Mouse (Mus musculus): ENCODE data around the gene Rad51b. TPM values are rescaled to one million over a fixed set of nuclear protein-coding genes. Genes with fewer than 3 reads are reported as not detected.

The Rad51b gene
- polyA plus RNA-seq, 1 experiment = 13.8 TPM

- no peak overlapping the region for H3K4me3 ChIP-seq (ENCODE audit: low read depth, low read length)
- H3K27ac ChIP-seq (ENCODE audit: insufficient read depth, low read length) = no peak overlapping the region
- H3K9me3 ChIP-seq (replicated peaks; ENCODE audit: control insufficient read depth, insufficient read depth, low read length, poor library complexity, severe bottlenecking) = no peaks in the 10 kb centered on the region
- no peaks in the 10 kb centered on the region for H3K4me1 ChIP-seq (ENCODE audit: control insufficient read depth, insufficient read depth, low read length)
- H3K27me3 ChIP-seq (ENCODE audit: control insufficient read depth, insufficient read depth, low read length, poor library complexity, severe bottlenecking) = no peaks in the 10 kb centered on the region
- no peak overlapping the region for H3K9ac ChIP-seq (ENCODE audit: low read depth, poor library complexity, severe bottlenecking)
- H3K36me3 ChIP-seq (ENCODE audit: control insufficient read depth, insufficient read depth, low read length, poor library complexity, severe bottlenecking) = no peaks in the 10 kb centered on the region
- TF ChIP-seq POLR2A (IDR thresholded peaks at IDR 0.05; ENCODE audit: insufficient read depth, low read length) (no peak), CTCF (IDR thresholded peaks at IDR 0.05; ENCODE audit: low read depth, low read length) (no peak), EP300 (IDR thresholded peaks at IDR 0.05; ENCODE audit: insufficient read depth, low read depth, low read length) (no peak)
These were observed 278.0 kb downstream of the Rad51b start for GRCm38 (mm10) chr12:79575041-79575541.

GRCm38 (mm10) chr12:79577525-79577924 is 280.4 kb downstream of the Rad51b start:
- Histone ChIP-seq H3K9ac (ENCODE audit: low read depth, poor library complexity, severe bottlenecking) (no peak overlapping the region), H3K4me1 (ENCODE audit: control insufficient read depth, insufficient read depth, low read length) (no peaks in the 10 kb centered on the region), H3K27ac (ENCODE audit: insufficient read depth, low read length) (no peak overlapping the region), H3K36me3 (ENCODE audit: control insufficient read depth, insufficient read depth, low read length, poor library complexity, severe bottlenecking) (no peaks in the 10 kb centered on the region), H3K4me3 (ENCODE audit: low read depth, low read length) (no peak overlapping the region), H3K27me3 (ENCODE audit: control insufficient read depth, insufficient read depth, low read length, poor library complexity, severe bottlenecking) (no peaks in the 10 kb centered on the region), H3K9me3 (replicated peaks; ENCODE audit: control insufficient read depth, insufficient read depth, low read length, poor library complexity, severe bottlenecking) (no peaks in the 10 kb centered on the region)
- TF ChIP-seq POLR2A (IDR thresholded peaks at IDR 0.05; ENCODE audit: insufficient read depth, low read length) = no peak
- no peak for TF ChIP-seq EP300 (IDR thresholded peaks at IDR 0.05; ENCODE audit: insufficient read depth, low read depth, low read length)
- no peak for TF ChIP-seq CTCF (IDR thresholded peaks at IDR 0.05; ENCODE audit: low read depth, low read length)

DNA sequence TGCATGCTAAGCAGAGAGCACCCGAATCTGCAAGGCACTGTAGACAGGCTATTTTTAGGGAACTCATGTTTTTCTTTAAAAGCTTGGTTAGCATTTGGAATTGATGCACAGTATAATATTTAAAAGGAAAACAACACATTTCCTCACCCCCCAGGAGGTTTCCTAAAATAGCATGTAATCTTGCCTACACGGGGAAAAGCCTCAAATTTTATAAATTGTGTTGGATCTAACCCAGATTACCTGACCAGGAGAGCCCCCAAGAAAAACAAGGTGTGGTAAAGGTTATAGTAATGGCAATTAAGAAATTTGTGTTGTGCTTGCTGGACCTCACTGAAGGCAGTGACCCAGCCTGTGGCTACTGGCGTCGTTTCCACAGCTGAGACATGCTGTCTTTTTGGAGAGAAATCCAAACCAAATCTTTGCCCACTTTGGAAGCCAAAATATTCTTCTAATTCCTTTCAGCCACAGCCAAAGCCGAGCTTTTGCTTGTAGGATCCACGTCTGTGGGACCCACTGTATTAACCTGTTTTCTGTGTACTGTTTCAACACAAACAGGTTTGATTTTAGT is 282.0 kb downstream of the Rad51b start:
- no peak for TF ChIP-seq EP300 (IDR thresholded peaks at IDR 0.05; ENCODE audit: insufficient read depth, low read depth, low read length)
- TF ChIP-seq CTCF (IDR thresholded peaks at IDR 0.05; ENCODE audit: low read depth, low read length) = no peak
- TF ChIP-seq POLR2A (IDR thresholded peaks at IDR 0.05; ENCODE audit: insufficient read depth, low read length) = no peak
- Histone ChIP-seq H3K9ac (ENCODE audit: low read depth, poor library complexity, severe bottlenecking) (no peak overlapping the region), H3K27ac (ENCODE audit: insufficient read depth, low read length) (no peak overlapping the region), H3K9me3 (replicated peaks; ENCODE audit: control insufficient read depth, insufficient read depth, low read length, poor library complexity, severe bottlenecking) (no peaks in the 10 kb centered on the region), H3K27me3 (ENCODE audit: control insufficient read depth, insufficient read depth, low read length, poor library complexity, severe bottlenecking) (no peaks in the 10 kb centered on the region), H3K4me3 (ENCODE audit: low read depth, low read length) (no peak overlapping the region), H3K36me3 (ENCODE audit: control insufficient read depth, insufficient read depth, low read length, poor library complexity, severe bottlenecking) (no peaks in the 10 kb centered on the region), H3K4me1 (ENCODE audit: control insufficient read depth, insufficient read depth, low read length) (no peaks in the 10 kb centered on the region)

DNA sequence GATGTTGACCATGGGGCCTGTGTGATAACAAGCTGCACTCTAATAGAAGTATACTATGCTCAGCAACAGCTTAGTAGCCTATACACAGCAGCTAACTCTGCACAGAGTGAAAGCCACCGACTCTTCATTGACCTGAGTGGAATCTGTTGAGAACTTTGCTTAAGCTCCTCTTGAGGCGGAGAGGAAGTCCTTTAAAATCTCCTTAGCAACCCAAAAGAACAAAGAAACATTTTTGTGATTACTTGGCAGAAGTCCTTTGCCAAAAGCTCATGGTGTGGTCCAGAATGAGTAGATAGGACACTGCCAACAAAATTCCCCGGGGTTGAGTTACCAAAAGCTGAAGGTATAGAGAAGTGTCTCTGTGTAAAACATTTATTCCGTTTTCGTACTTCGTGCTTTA is 282.8 kb downstream of the Rad51b start:
- TF ChIP-seq POLR2A (IDR thresholded peaks at IDR 0.05; ENCODE audit: insufficient read depth, low read length) (no peak), EP300 (IDR thresholded peaks at IDR 0.05; ENCODE audit: insufficient read depth, low read depth, low read length) (no peak), CTCF (IDR thresholded peaks at IDR 0.05; ENCODE audit: low read depth, low read length) (no peak)
- Histone ChIP-seq H3K27ac (ENCODE audit: insufficient read depth, low read length) (no peak overlapping the region), H3K9me3 (replicated peaks; ENCODE audit: control insufficient read depth, insufficient read depth, low read length, poor library complexity, severe bottlenecking) (no peaks in the 10 kb centered on the region), H3K9ac (ENCODE audit: low read depth, poor library complexity, severe bottlenecking) (no peak overlapping the region), H3K4me1 (ENCODE audit: control insufficient read depth, insufficient read depth, low read length) (no peaks in the 10 kb centered on the region), H3K4me3 (ENCODE audit: low read depth, low read length) (no peak overlapping the region), H3K36me3 (ENCODE audit: control insufficient read depth, insufficient read depth, low read length, poor library complexity, severe bottlenecking) (no peaks in the 10 kb centered on the region), H3K27me3 (ENCODE audit: control insufficient read depth, insufficient read depth, low read length, poor library complexity, severe bottlenecking) (no peaks in the 10 kb centered on the region)

GRCm38 (mm10) chr12:79584556-79585307 is 287.6 kb downstream of the Rad51b start:
- H3K27ac ChIP-seq (ENCODE audit: insufficient read depth, low read length) = no peak overlapping the region
- no peaks in the 10 kb centered on the region for H3K4me1 ChIP-seq (ENCODE audit: control insufficient read depth, insufficient read depth, low read length)
- TF ChIP-seq EP300 (IDR thresholded peaks at IDR 0.05; ENCODE audit: insufficient read depth, low read depth, low read length) (no peak), POLR2A (IDR thresholded peaks at IDR 0.05; ENCODE audit: insufficient read depth, low read length) (no peak), CTCF (IDR thresholded peaks at IDR 0.05; ENCODE audit: low read depth, low read length) (no peak)

DNA sequence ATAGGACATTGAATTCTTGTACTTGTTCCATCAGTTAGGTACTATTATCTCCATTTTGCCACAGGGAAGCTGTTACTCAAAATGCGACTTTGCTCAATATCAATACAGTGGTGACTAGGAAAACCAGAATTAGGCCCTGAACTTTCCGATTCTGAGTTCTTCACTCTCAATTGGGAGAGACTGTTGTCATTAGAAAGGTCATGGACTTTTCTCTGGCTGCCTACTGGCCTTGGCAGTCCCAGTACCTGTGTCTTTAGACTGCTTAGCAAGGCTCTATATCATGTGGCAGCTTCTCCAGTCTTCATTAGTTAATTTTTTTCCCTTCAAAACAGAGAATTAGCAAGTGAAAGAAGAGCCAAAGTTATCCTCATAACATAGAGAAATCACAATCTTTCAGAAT is 288.3 kb downstream of the Rad51b start:
- no peak overlapping the region for H3K9ac ChIP-seq (ENCODE audit: low read depth, poor library complexity, severe bottlenecking)
- no peak for TF ChIP-seq EP300 (IDR thresholded peaks at IDR 0.05; ENCODE audit: insufficient read depth, low read depth, low read length)
- no peak for TF ChIP-seq CTCF (IDR thresholded peaks at IDR 0.05; ENCODE audit: low read depth, low read length)
- no peak for TF ChIP-seq POLR2A (IDR thresholded peaks at IDR 0.05; ENCODE audit: insufficient read depth, low read length)
- H3K27ac ChIP-seq (ENCODE audit: insufficient read depth, low read length) = no peak overlapping the region
- H3K9me3 ChIP-seq (replicated peaks; ENCODE audit: control insufficient read depth, insufficient read depth, low read length, poor library complexity, severe bottlenecking) = no peaks in the 10 kb centered on the region
- H3K27me3 ChIP-seq (ENCODE audit: control insufficient read depth, insufficient read depth, low read length, poor library complexity, severe bottlenecking) = no peaks in the 10 kb centered on the region
- no peaks in the 10 kb centered on the region for H3K4me1 ChIP-seq (ENCODE audit: control insufficient read depth, insufficient read depth, low read length)
- H3K4me3 ChIP-seq (ENCODE audit: low read depth, low read length) = no peak overlapping the region
- H3K36me3 ChIP-seq (ENCODE audit: control insufficient read depth, insufficient read depth, low read length, poor library complexity, severe bottlenecking) = no peaks in the 10 kb centered on the region

More at GRCm38 (mm10) chr12:79584556-79585307, 287.6 kb downstream of the Rad51b start:
- H3K9ac ChIP-seq (ENCODE audit: low read depth, poor library complexity, severe bottlenecking) = no peak overlapping the region
- H3K4me3 ChIP-seq (ENCODE audit: low read depth, low read length) = no peak overlapping the region
- no peaks in the 10 kb centered on the region for H3K36me3 ChIP-seq (ENCODE audit: control insufficient read depth, insufficient read depth, low read length, poor library complexity, severe bottlenecking)
- H3K27me3 ChIP-seq (ENCODE audit: control insufficient read depth, insufficient read depth, low read length, poor library complexity, severe bottlenecking) = no peaks in the 10 kb centered on the region
- no peaks in the 10 kb centered on the region for H3K9me3 ChIP-seq (replicated peaks; ENCODE audit: control insufficient read depth, insufficient read depth, low read length, poor library complexity, severe bottlenecking)
